Mouse (Mus musculus) bone marrow macrophage, adult 2 months (primary cell): ENCODE measurements around the gene Cog4. TPM values are rescaled to one million over a fixed set of nuclear protein-coding genes. Genes with fewer than 3 reads are reported as not detected.
A peak's percentile ranks its signal among the peaks of the same experiment; 100 is the strongest.

ENCODE experiments used
- H3K27ac ChIP-seq: 2 replicates; pipeline ENCODE4 v1.5.1; 2012; ENCODE audit warnings: low read depth, low read length; ENCODE audit not compliant: insufficient read depth
- H3K4me1 ChIP-seq: 2 replicates; pipeline ENCODE4 v1.6.1; 2012; ENCODE audit warnings: low read length; ENCODE audit not compliant: control insufficient read depth, insufficient read depth
- H3K4me3 ChIP-seq: 2 replicates; pipeline ENCODE4 v1.5.1; 2012; ENCODE audit warnings: mild to moderate bottlenecking, low read length, moderate library complexity; ENCODE audit not compliant: insufficient read depth
- CTCF ChIP-seq: IDR thresholded peaks from 2 replicates; pipeline ENCODE4 v1.5.1; 2012; ENCODE audit warnings: low read depth, mild to moderate bottlenecking, low read length, moderate library complexity
- POLR2A ChIP-seq: IDR thresholded peaks from 2 replicates; pipeline ENCODE4 v1.6.1; 2012; ENCODE audit warnings: mild to moderate bottlenecking, low read depth, low read length, borderline replicate concordance
- polyA plus RNA-seq: library from polyadenylated mRNA; stranded (reverse); fragments of >200 nt; gene quantifications from 2 replicates; pipeline ENCODE4 v1.2.4, GENCODE M21; 2012; ENCODE audit not compliant: missing spikeins, insufficient read depth, insufficient read length

Gene Cog4
- polyA plus RNA-seq, 1 experiment = 33.5 TPM

DNA sequence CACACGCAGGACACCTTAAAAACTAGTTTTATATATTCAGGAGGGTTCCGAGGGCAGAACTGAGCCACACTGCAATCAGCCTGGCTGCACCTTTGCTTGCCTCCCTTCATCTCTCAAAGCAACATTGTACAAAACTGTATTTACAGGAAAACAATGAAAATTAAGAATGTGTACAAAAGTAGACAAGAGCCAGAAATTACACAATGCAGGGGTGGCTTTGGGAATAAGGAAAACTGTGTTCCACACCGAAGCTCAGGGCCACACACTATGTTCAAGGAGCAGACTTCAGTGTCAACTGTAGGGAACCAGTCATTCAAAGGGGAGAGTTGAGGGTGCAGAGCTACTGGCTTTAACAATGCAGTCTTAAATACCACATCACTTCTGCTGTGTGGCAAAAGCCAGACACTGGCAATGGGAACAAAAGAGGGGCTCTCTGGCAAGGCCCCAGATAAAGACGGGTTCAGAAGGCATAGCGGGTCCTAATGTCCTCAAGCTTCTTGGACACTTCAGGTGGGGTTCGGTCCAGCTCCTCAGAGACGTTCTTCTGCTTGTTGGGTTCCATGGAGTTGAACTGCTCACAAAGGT is 35.8 kb upstream of the Cog4 start:
- Histone ChIP-seq H3K4me1 (peaks cover 40% of the 10 kb centered on the region), H3K4me3 (no peak overlapping the region), H3K27ac (no peak overlapping the region)
- TF ChIP-seq POLR2A (no peak), CTCF (no peak)

DNA sequence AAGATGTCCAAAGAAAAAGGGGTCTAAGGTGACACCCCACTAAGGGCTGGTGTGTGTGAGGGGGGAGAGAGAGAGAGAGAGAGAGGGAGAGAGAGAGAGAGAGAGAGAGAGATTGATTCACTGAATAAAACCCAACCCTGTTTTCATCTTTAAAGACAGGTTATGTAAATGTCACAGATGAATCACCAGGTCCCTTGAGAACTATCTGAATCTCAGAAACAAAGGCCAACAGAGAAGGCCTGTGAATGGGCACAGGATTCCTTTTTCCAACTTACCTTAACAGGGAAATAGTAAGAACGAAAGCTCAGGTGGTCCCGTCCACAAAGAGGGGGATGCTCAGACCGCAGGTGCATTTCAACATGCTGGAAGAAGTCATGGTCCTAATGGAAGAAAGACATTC is 35.3 kb upstream of the Cog4 start:
- Histone ChIP-seq H3K27ac (no peak overlapping the region), H3K4me1 (peaks cover 40% of the 10 kb centered on the region), H3K4me3 (no peak overlapping the region)
- TF ChIP-seq CTCF (no peak), POLR2A (no peak)

DNA sequence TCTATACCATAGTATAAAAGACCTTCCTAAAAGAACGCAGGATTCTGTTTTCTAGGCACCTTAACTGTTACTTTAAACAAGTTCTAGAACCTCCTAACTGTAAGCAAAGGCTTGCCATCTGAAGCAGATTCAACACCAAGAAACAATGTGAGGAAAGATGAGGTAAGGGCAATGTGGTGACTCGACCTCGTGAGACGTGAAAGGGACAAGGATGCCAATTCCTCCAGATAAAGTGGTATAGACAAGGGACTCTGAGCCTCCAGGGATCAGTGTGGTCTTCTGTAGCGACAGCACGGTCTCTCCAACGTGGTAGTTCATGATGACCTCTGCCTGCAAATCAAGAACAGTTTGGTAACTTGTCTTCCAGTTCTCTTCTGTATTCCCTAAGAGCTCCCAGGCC is 34.6 kb upstream of the Cog4 start:
- peak overlapping the region; percentile 26 for H3K27ac ChIP-seq
- no peak overlapping the region for H3K4me3 ChIP-seq
- TF ChIP-seq POLR2A (no peak), CTCF (no peak)
- peaks cover 40% of the 10 kb centered on the region for H3K4me1 ChIP-seq

DNA sequence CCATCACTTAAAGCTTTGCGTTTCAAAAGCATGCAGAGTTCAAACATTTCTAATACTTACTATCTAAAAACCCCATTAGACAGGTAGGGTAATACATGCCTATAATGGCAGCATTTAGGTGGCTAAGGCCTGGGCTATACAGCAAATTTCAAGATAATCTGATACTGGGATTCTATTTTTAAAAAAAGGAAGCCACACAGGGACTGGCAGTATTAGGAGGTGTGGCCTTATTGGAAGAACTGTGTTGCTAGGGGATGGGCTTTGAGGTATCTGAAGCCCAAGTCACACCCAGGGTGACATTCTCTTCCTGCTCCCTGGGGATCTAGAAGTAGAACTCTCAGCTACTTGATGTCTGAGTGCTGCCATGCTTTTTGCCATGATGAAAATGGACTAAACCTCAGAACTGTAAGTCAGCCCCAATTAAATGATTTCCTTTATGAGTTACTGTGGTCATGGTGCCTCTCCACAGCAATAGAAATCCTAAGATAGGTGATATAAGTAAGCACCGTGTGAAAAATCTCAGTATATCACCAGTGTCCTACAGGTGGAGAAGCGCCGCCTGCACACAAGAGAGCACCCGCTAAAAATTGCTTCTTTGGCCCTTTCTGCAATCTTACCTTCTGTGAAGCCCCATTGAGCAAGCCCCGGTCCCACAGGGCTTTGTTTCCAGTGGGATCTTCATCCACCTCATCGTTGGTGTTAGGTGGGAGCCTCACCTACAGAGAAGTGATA is 33.9 kb upstream of the Cog4 start:
- no peak for TF ChIP-seq POLR2A
- TF ChIP-seq CTCF = no peak
- no peak overlapping the region; the same call in 1 of the 2 replicates for H3K27ac ChIP-seq
- no peak overlapping the region for H3K4me3 ChIP-seq
- peaks cover 40% of the 10 kb centered on the region for H3K4me1 ChIP-seq

DNA sequence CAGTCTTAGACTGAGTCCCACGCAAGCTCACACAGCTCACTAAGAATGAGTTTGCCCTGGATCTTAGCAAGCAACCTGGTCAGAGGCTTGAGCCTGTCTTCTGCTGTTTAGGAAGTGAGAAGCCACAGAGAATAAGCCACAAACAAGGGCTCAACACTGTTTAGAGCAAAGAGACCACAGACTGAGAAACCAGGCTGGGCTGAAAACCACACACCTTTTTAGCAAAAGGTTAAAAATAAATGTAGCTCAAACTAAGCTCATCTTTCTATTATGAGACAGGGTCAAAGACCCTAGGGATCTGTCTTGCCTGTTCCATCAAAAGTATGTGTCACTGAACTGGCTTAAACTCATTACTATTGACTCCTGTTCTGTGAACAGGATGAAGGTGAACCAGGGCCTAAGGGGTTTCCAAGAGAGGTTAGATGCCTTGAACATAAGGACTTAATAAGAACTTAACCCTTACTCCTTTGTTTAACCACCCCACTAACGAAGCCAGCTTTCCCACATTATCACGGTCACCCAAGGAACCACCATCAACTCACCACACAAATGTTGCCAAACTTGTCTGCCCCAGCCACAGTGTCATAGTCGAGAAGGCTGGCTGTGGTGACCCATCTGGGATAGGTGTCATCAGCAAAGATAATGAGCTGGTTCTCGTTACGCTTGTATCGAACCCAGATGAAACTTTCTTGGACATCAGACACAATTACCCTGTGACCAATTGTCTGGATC is 33.2 kb upstream of the Cog4 start:
- H3K27ac ChIP-seq = no peak overlapping the region
- H3K4me3 ChIP-seq = no peak overlapping the region
- TF ChIP-seq CTCF = no peak
- TF ChIP-seq POLR2A = no peak
- H3K4me1 ChIP-seq = peaks cover 40% of the 10 kb centered on the region

DNA sequence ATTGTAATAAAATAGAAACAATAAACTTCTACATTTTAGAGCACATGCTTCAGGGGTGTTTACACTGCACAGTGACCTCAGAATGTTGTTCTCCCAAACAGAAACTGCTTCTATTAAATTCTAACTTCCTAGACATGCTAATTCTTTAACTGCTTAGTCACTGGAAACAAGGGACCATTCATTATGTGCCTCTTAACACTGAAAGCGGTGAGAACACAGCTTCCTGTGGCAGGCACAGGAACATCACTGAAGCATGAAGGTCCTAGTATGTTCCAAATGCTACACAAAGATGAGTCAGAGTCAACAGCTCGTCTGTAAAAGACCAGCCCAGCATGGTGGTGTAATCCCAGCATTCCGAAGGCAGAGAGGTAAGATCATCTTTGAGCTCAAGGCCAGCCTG is 31.1 kb upstream of the Cog4 start:
- TF ChIP-seq CTCF (no peak), POLR2A (no peak)
- Histone ChIP-seq H3K27ac (no peak overlapping the region), H3K4me3 (no peak overlapping the region), H3K4me1 (peaks cover 22% of the 10 kb centered on the region)

DNA sequence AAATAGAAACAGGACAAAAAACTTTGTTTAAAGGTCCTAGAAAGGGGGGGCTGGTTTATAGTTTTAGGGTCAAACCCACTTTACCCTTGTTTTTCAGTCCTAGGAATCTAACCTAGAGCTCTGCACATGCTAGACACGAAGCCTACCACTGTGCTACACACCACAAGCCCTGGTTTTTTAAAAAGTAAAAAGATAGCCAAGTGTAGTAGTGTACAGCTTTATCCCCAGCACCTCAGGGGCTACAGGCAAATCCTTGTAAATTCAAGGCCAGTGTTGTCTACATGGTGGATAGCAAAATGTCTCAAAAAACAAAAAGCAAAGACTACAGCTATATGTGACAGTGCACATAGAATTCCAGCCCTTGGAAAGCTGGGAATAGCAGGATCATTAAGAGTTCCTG is 29.4 kb upstream of the Cog4 start:
- H3K4me3 ChIP-seq = no peak overlapping the region

DNA sequence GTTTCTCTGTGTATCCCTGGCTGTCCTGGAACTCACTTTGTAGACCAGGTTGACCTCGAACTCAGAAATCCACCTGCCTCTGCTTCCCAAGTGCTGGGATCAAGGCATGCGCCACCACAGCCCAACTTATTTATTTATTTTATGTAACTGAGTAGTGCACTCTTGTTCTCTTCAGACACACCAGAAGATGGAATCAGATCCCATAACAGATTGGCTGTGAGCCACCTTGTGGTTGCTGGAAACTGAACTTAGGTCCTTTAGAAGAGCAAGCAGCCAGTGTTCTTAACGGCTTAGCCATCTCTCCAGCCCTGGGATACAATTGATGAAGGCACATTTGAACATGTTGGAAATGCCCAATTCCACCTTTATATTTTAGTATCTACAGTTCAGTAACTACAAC is 27.8 kb upstream of the Cog4 start:
- no peak for TF ChIP-seq POLR2A
- TF ChIP-seq CTCF = no peak
- peaks cover under 1% of the 10 kb centered on the region; the same call in 1 of the 2 replicates for H3K4me1 ChIP-seq
- no peak overlapping the region for H3K4me3 ChIP-seq
- H3K27ac ChIP-seq = no peak overlapping the region

More for the DNA sequence above, 29.4 kb upstream of the Cog4 start:
- Histone ChIP-seq H3K27ac (no peak overlapping the region), H3K4me1 (peaks cover 13% of the 10 kb centered on the region)
- TF ChIP-seq POLR2A (no peak), CTCF (no peak)

DNA sequence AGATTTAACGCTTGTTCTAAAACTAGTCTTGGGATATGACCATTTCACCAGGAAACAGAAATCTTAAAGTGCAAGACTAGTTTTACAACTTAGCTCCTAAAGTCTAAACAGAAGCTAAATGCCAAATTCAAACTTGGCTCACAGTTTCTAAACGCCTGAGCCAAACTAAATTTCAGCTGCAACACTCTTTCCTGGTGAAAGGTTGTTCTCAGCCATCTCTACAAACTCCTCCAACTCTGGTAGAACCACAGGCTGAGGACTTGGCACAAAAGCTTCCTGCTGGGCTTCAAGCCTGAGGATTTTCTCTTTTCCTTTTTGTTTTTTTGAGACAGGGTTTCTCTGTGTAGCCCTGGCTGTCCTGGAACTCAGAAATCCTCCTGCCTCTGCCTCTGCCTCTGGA is 26.1 kb upstream of the Cog4 start:
- no peak overlapping the region for H3K27ac ChIP-seq
- peaks cover 1% of the 10 kb centered on the region for H3K4me1 ChIP-seq
- H3K4me3 ChIP-seq = no peak overlapping the region
- TF ChIP-seq CTCF (no peak), POLR2A (no peak)

DNA sequence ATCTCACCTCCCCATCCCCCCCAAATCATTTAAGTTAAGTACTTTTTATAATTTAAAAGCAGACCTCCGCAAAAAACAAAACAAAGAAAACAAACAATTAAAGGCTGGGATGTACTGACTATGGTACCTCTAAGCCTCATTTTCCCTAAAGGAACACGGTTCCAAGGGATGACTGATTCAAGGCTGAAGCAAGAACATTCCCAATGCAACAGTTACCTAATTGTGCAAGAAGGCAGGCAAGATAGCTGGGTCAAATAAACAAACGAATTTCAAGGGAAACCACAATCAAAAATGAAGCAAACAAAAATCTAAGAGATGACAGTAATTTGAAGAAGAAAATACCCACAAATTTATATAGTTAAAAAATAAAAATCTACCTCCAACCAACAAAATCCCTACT is 24.4 kb upstream of the Cog4 start:
- no peak overlapping the region for H3K4me3 ChIP-seq
- H3K4me1 ChIP-seq = peaks cover 10% of the 10 kb centered on the region
- H3K27ac ChIP-seq = no peak overlapping the region
- TF ChIP-seq CTCF = no peak
- TF ChIP-seq POLR2A = no peak
